Mouse (Mus musculus): ENCODE data around the gene Bckdk.

The Bckdk gene

DNA sequence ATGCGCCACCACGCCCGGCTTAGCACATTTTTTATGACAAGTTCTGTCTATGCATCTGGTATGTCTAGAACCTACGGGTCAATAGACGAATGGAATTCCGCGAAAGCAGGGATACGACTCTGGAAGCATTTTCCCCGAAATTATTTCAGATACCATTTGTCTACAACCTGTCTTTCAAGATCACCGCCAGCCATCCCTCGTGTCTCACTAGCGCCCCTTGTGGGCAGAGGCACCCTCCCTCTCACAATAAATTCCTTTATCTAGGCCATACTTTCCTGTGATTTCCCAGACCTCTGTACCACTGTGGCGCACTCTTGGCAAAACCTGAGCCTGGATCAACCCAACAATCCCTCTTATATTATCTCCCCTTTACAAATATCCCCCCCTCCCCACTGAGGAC, 7.5 kb upstream of the Bckdk start:
- peak; percentile 55 to 85 for DNase-seq

DNA sequence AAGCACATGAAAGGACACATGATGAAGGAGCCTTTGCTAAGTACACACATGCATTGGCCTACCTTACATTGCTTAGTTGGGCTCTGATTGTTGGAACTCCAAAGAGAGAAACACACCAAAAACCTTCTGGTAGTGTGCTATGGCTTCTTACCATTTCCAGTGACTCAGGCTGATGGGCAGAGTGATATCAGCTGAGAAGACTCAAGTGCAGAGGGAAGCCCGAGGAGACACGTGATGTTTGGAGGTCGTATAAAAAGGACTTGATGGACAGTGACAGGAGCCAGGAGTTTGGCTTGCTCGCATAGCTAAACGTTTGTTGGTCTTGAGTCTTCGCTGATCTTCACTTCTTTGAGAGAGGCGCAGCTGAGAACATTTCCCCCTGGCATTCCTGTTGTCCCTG, 6.3 kb upstream of the Bckdk start:
- DNase-seq, result no peak

DNA sequence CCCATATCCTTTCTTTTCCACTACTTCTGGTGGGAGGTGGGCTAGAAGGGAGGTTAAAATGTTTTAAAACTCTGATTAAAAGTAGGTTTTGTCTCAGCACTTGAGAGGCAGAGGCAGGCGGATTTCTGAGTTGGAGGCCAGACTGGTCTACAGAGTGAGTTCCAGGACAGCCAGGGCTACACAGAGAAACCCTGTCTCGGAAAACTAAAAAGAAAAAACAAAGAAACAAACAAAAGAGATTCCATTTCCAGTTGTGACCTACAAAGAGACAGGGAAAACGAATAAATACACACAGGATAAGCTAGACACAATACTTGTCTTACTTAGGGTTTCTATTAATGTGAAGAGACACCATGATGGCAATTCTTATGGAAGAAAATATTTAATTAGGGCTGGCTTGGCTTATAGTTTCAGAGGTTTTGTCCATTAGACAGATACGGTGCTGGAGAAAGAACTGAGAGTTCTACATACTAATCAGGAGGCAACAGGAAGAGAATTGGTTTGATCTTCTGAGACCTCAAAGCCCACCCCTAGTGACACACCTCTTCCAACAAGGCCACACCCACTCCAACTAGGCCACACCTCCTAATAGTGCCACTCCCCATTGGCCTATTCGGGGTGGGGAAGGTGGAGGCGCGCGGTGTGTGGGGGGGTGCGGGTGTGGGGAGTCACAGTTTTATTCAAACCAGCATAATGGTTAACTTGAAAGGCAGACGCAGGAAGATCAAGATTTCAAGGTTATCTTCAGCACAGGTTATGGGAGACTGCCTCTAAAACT, 5.5 kb upstream of the Bckdk start:
- DNase-seq, result peak in 1 of 2 experiments; percentile 45

DNA sequence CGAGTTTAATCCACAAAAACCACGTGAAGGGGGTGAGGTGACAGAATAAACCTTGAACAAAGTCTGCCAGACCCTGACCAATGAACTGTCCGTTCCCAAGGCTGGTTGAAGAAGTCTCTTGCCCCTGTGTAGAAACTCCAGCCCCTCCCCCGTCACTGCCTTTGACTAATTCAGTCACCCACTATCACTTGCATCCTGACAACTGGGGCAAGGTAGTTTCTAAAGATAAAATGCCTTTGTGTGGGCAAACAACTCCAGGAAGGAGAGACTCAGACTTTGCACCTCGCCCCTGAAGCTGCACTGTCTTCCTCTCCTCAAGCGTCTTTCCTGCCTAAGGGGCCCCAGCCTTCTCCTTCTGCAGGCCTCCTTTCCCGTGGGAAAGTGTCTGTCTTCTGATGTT, 3.9 kb upstream of the Bckdk start:
- DNase-seq, result peak in 1 of 2 experiments; percentile 55

DNA sequence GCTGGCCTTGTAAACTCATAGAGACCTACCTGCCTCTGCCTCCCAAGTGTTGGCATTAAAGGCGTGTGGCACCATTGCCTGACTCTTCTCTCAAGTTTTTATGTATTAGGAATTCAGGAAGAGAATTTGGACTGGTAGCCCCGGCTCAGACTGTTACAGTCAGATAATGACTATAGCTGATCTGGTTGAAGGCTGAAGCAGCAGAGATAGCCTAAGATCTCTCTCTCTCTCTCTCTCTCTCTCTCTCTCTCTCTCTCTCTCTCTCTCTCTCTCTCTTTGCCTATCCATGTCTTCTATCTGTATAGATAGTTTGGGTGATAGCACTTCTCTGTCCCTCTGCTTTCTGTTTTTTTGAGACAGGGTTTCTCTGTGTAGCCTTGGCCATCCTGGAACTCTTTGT, 2.1 kb upstream of the Bckdk start:
- DNase-seq, result no peak

DNA sequence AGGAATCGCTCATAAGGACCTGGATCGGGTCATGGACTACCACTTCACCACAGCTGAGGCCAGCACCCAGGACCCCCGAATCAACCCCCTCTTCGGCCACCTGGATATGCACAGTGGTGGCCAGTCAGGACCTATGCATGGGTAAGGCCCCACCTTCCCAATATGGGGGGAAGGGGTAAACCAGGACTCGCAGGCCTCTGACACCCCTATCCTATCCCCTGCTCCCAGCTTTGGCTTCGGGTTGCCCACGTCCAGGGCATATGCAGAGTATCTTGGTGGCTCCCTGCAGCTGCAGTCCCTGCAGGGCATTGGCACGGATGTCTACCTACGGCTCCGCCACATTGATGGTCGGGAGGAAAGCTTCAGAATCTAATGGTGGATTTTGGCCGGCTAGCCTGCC, 4.1 kb downstream of the Bckdk start:
- DNase-seq, result no peak

DNA sequence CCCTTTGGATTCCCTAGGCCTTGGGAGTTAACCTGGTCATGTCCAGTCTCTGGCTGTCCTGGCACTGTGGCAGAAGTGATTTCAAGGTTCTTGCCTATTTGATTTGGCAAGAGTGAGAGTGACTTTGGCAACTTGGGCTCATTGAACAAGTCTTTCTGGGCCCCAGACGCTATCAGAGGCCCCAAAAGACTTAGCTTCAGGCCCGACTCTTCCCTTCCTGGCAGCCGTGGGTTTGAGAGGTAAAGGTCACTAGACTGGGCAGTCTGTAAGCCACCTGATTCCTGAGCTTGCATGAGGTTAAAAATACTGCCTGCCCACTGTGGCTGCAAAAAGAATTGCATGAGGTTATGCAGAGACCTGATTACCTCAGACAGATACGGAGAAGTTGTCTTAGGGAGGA, 4.8 kb downstream of the Bckdk start:
- DNase-seq, result peak in 1 of 2 experiments; percentile 42

DNA sequence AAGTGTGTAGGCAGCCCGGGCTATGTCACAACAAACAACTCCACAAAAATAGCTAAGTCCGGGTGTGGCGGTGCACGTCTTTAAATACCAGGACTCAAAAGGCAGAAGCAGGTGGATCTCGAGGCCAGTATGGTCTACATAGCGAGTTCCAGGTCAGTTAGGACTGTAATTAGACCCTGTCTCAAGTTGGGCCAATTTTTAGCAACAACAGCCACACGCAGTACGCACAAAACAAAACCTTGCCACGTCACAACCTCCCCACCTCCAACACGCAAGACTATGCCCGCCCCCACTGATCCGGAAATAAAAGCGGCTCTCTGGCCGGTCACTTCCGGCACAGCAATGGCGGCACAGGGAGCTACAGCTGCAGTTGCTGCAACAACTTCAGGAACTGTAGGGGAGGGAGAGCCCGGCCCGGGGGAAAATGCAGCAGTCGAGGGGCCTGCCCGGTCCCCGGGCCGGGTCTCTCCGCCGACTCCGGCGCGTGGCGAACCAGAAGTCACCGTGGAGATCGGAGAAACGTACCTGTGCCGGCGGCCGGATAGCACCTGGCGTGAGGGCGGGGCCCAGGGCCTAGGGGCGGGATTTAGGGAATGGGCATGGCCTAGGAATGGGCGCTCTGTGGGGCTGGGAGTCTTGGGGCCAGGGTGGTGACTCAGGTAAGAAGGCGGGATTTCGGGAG, 8.4 kb downstream of the Bckdk start, which contains the start of gene Kat8:
Gene Kat8, plus strand, starts transcription at position 327 of the 682 bp plus-strand sequence.
- peak; percentile 95 for DNase-seq

DNA sequence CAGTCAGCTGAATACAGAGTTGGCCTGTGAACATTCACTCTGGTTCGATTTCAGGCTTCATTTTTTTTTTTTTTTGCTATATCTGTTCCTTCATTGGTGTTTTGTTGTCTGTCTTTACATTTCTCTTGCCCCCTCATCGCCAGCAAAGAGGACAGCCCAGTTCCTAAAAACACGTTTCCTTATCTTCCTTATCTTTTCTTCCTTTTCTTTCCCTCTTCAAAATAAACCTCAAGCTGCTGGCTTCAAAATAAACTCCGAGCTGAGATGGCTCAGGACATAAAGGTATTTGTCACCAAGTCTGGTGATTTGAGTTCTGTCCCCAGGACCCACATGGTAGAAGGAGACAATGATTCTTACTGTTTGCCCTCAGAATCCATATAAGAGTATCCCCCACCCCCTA, 9.1 kb downstream of the Bckdk start:
- no peak for DNase-seq

DNA sequence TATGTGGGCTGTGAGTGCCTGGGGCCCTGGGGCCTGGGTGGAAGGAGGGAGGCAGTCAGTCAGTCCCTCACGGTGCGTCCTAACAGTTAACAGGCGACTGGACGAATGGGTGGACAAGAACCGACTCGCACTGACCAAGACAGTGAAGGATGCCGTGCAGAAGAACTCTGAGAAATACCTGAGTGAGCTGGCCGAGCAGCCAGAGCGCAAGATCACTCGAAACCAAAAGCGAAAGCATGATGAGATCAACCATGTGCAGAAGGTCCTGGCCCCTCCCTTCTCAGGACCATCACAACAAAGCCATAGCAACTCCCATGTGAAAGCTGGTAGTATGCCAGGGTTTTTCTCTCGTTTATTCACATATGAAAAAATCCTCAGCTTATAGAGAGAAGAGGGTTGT, 11.4 kb downstream of the Bckdk start:
- no peak for DNase-seq

DNA sequence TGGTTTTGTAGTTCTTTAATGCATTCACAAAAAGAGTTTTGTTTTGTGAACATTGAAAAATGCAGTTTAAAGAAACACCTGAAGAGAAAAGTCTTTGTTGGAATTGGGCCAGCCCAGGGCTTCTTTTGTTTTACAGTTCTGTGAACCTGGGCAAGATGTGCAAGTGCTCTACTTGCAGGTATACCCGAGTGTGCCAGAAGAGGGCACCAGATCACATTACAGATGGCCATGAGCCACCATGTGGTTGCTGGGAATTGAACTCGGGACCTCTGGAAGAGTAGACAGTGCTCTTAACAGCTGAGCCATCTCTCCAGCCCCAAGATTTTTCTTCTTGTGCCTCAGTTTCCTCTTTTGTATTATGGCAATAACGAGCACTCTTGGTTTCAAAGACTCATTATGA, 14.3 kb downstream of the Bckdk start:
- DNase-seq, result peak; percentile 68 to 87

DNA sequence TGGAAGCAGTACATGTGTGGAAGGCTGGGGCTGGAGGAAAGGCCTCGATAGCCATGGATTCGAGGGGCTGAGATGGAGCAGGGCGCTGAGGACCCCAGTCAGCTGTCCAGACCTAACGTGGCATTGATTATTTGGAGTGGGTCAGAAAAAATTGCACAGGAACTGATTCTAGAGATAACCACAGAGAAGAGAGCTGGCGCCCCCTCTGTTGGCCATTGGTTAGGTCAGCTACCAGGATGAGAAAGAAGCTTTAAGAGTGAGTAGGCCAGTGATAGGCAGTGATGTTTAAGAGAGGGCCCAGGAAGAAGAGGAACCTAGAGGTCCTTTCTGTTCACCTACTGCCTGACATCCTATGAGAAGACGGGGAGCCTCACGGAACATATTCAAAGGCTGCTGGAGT, 15.4 kb downstream of the Bckdk start:
- DNase-seq, result peak in 1 of 2 experiments; percentile 72

DNA sequence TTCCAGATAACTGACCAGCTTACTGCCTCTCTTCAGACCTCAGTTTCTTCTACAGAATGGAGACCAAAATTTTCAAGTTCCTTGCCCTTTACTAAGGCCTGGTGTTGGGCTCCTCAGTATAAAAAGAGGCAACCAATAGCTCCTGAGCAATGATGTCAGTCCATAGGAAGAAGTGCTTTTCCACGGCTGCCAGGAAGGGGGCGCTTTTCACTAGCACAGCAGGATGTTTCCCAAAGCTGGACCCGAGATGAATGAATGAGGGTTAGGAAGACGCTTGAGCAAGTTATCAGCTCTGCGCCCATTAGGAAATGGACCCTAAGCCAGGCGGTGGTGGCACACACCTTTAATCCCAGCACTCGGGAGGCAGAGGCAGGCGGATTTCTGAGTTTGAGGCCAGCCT, 17.6 kb downstream of the Bckdk start:
- peak; percentile 59 to 77 for DNase-seq

DNA sequence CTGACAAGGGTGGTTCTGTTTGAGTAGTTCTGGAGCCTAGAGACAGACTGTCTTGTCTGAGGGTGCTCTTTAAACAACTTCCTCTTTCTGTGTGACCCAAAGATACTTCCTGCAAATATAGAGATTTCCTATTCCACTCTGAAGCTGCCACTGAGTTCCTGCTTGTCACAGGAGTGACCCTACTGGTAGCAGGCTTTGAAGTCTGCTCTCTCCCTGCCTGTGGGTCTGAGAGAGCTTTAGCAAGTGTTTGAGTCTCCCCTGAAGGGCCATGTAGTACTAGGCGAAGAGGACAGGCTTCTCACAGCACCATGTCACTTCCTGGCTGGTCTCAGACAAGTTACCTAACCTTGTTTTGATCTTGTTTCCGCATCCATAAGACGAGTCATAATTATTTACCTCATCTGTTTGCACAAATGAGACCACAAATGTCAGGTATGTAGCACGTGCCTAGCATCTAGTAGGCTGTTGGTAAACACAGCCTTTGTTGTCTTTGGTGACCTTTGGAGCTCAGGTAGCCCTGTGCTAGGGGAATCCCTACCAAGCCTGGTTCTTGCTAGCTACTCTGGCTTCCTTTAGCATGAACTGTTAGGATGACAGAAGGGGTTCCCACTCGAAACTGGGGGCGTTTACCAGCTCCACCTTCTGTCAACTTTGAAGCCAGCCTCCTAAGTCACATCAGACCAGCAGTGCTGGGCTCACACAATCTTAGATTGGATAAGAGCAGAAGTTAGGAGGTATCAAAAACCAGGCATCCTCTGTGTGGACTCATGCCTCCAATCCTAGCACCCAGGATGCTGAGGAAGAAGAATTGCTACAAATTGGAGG, 18.8 kb downstream of the Bckdk start:
- DNase-seq, result no peak

DNA sequence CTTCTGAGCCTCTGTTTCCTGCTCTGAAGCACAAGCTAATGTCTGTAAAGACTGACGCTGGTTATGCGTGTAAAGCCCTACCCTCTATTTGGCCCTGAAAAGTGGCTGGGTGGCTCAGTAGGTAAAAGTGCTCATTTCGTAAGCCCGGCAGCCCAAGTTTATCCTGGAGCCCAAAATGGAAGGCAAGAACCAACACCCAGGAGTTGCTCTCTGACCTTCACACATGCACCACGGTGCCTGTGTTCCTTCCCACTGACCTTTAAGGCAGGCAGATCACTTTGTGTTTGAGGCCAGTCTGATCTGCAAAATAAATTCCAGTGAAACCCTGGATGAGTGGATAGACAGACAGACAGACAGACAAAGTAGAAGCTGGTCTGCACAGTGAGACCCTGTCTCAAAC, 19.8 kb downstream of the Bckdk start:
- DNase-seq, result peak in 1 of 2 experiments; percentile 39

DNA sequence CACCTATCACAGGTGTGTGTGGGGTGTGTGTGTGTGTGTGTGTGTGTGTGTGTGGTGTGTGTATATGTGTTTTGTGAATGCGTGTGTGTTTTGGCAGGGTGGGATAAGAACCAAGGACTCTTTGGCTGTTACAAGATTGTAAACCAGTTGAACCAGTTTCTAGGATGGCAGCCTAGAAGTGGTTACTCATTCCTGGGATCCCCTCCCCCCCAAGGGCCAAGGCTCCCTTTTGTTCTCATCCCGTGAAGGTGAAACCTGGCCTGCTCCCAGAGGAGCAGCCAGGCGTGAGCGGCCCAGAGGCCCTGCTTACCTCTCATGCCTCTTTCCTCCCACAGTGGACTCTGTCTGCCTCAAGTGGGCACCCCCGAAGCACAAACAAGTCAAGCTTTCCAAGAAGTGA, 21.4 kb downstream of the Bckdk start:
- DNase-seq, result peak; percentile 93 to 94

DNA sequence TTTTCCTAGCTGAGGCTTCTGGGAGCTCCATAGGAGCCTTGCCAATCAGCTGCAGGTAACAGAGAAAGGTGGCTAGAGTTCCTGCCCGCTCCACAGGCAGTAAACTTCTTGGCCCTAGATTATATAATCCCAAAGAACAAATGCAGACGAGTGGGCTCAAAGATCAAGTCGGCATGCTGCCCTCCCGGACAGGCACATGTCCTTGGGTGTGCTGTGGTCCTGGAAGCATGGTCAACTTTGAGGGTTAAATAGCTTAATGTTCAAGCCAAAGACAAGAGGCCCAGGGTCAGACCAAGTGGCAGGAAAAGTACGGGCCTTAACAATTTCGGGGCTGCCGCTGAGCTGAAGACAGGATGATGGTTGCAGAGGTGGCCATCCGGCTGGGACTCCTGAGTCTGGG, 22.2 kb downstream of the Bckdk start:
- peak; percentile 80 to 91 for DNase-seq

DNA sequence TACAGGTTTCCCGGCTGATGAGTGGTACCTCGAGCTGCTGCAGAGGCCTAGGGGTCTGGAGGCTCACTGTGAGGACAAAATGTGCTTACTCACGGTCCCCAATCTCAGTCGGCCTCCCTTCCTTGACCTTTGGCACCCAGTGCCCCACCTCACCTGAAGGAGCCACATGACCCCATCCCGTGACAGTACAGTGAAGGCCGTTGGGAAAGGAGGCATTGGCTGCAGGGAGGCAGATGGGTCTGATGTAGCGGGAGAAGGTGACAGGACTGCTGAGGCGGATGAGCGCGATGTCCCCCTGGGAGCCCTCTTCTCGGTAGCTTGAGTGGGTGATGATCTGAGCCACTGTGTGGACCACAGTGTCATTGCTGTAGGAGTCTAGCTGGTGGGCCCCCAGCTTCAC, 23.0 kb downstream of the Bckdk start:
- peak; percentile 86 to 89 for DNase-seq

DNA sequence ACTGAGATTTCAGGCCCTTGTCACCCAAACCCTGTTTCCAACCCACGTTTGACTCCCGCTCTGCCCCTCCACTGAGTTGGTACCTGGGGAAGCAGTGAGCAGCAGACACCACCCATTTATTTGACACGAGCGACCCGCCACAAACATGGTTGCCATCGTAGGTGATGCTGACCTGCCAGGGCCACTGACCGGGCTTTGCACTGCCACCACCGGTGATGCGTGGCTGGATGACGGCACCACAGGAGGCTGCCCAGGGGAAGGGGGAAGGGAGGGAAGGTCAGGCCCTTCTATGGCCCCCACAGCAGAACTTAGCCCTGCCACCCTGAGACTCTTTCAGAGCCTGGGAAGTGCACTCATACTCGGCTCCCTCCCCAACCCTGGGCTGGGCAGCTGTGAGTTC, 23.8 kb downstream of the Bckdk start:
- peak in 1 of 2 experiments; percentile 69 for DNase-seq

DNA sequence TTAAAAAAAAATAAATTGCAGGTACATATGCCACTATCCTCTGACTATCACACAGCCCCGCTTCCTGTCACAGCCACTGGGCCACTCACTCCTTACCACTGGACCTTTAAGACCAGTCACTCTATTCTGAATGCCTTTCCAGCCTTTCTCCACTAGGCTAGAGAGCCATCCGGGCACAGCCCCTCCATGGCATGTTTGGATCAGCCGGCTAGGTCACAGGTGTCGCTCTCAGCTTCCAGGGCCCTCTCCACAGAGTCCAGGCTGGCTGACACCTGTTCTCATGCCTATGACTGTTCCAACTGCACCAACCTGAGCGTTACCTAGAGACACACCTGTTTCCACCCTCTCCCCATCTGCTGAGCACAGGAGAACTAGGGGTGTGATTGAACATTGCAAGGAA, 24.7 kb downstream of the Bckdk start:
- peak; percentile 58 to 59 for DNase-seq

DNA sequence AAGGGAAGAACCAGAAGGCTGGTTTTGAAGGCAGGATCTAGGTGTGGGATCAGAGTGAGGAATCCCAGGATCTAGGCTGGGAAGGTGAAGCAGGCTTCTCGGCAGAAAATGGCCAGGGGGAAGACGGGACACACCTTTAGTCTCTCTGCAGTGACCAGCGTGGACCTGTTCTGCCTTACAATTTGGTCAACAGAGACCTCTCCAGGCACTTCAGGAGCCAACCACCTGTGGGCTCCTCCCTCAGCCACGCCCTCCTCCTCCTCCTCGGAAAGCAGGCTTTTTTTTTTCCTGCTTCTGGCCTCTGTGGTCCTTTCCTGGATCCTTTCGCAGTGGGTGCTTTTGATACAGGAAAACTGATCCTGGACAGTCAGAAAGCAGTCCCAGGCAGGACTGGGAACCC, 26.0 kb downstream of the Bckdk start, which contains the start of gene Prss8:
Gene Prss8, minus strand, starts transcription at position 182 of the 400 bp plus-strand sequence.
- peak; percentile 94 to 95 for DNase-seq

DNA sequence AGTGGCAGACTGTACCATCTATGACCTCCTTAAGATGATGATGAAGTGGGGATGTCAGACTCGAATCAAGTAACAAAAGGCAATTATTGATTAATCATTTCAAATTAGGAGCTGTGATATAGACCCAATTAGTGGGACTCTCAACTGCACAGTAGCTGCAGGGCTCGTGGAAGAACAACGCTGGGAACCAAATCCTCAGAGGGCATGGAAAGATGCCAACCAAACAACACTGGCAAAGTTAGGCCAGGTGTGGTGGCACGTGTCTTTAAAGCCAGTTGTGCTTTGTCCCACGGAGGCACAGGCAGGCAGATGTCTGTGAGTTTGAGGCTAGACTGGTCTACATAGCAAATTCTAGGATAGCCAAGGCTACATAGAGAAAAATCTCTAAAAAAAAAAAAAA, 26.8 kb downstream of the Bckdk start:
- peak in 1 of 2 experiments; percentile 29 for DNase-seq
